Mouse (Mus musculus): Measurements from ENCODE around the gene Gab2. TPM values are rescaled to one million over a fixed set of nuclear protein-coding genes. Genes with fewer than 3 reads are reported as not detected.
A peak's percentile ranks its signal among the peaks of the same experiment; 100 is the strongest.

Gab2 gene
- total RNA-seq (2021) = 10 to 100 TPM; 14.1 to 15.3 TPM
- long read RNA-seq, experiment 1, partial matches to known transcripts = 5 of 5 reads
- long read RNA-seq, experiment 1, other reads (novel, unspliced or antisense) = 0 of 5 reads
- long read RNA-seq, experiment 2, partial matches to known transcripts = 0 of 1 reads
- long read RNA-seq, experiment 2, other reads (novel, unspliced or antisense) = 1 of 1 reads

- peak; percentile 78 to 87 for DNase-seq
Observed at GRCm38 (mm10) chr7:97081242-97081958, at the start of gene Gab2. Gene Gab2, plus strand, starts transcription at chr7:97081586.

- no peak for DNase-seq
Observed at GRCm38 (mm10) chr7:97032412-97032811, 49.0 kb upstream of the Gab2 start.

GRCm38 (mm10) chr7:97039641-97040040 lies 41.7 kb upstream of the Gab2 start:
- no peak for DNase-seq

GRCm38 (mm10) chr7:97041868-97042449 lies 39.4 kb upstream of the Gab2 start:
- no peak for DNase-seq

- DNase-seq = no peak
Observed at GRCm38 (mm10) chr7:97042981-97043380, 38.4 kb upstream of the Gab2 start.

- DNase-seq = no peak
Observed at GRCm38 (mm10) chr7:97060966-97061365, 20.4 kb upstream of the Gab2 start.

- no peak for DNase-seq
Observed at GRCm38 (mm10) chr7:97071512-97071911, 9.9 kb upstream of the Gab2 start.

GRCm38 (mm10) chr7:97072061-97072460 lies 9.3 kb upstream of the Gab2 start:
- DNase-seq = no peak

GRCm38 (mm10) chr7:97074974-97075373 lies 6.4 kb upstream of the Gab2 start:
- peak in 1 of 2 experiments; percentile 13 for DNase-seq

- DNase-seq = no peak
Observed at GRCm38 (mm10) chr7:97076977-97077376, 4.4 kb upstream of the Gab2 start.

- peak in 1 of 2 experiments; percentile 23 for DNase-seq
Observed at GRCm38 (mm10) chr7:97078685-97079084, 2.7 kb upstream of the Gab2 start.

- DNase-seq = peak; percentile 71 to 79
Observed at GRCm38 (mm10) chr7:97079145-97079544, 2.2 kb upstream of the Gab2 start.

GRCm38 (mm10) chr7:97079651-97080365 lies 1.6 kb upstream of the Gab2 start:
- peak; percentile 14 to 53 for DNase-seq

- DNase-seq = no peak
Observed at GRCm38 (mm10) chr7:97080621-97081241, 655 bp upstream of the Gab2 start.

GRCm38 (mm10) chr7:97081959-97082218 lies 503 bp downstream of the Gab2 start:
- DNase-seq = no peak

- peak; percentile 87 to 93 for DNase-seq
Observed at GRCm38 (mm10) chr7:97082219-97083101, 1.1 kb downstream of the Gab2 start.

GRCm38 (mm10) chr7:97083579-97083978 lies 2.2 kb downstream of the Gab2 start:
- DNase-seq = peak; percentile 20 to 40

GRCm38 (mm10) chr7:97084181-97084580 lies 2.8 kb downstream of the Gab2 start:
- DNase-seq = peak; percentile 45 to 63

GRCm38 (mm10) chr7:97085291-97085690 lies 3.9 kb downstream of the Gab2 start:
- DNase-seq = peak; percentile 25 to 59

GRCm38 (mm10) chr7:97094241-97094640 lies 12.9 kb downstream of the Gab2 start:
- no peak for DNase-seq

- DNase-seq = no peak
Observed at GRCm38 (mm10) chr7:97108119-97108518, 26.7 kb downstream of the Gab2 start.

GRCm38 (mm10) chr7:97128949-97129348 lies 47.6 kb downstream of the Gab2 start:
- peak in 1 of 2 experiments; percentile 38 for DNase-seq

Measured in heart, adult 18-20 months (tissue).